Mouse (Mus musculus): ENCODE data around the gene Sh3bp5l. TPM values are rescaled to one million over a fixed set of nuclear protein-coding genes. Genes with fewer than 3 reads are reported as not detected.
"Not testable (repeated sequence)": the region's sequence is repeated elsewhere in the genome, so short reads cannot be mapped to it uniquely, and the experiment has no call there.

The Sh3bp5l gene
- total RNA-seq, 2 experiments from 2014 or later: 50.1 to 53.7 TPM

- DNase-seq (ENCODE audit: low spot score in 2 of 2): no peak
Measured at GRCm38 (mm10) chr11:58316768-58317390, 13.6 kb upstream of the Sh3bp5l start.

DNA sequence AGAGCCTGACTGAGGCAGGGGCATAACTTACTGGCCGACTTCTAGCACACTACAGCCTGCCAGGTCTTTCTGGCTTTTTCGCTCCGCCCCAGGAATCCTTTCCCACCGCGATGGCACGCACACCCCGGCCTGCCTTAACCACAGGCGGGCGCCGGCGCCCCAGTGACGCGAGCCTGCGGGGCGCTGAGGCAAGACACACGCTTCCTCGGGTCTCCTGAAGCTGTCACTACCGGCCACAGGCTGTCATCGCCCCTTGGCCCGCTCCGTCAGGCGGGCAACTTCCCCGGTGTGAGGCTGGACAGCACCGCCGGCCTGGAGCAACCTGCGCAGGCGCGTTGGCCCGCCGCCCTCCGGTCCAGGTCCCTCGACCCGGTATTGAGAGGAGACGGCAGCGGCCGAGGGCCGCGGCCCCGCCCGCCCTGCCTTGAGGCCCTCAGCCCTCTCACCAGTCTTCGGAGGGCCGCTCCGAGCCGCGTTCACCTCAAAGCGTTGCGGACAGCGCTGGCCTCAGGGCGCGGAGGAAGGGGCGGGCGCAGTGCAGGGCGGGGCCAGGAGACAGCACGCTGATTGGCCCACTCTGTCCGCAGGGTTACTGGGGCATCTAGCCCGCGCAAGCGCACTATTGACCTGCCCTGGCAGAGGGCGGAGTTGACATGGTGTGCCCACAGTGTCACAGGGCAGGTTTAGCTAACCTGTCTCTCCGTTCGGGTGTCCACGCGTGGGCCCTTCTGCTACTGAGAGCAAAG, 7.5 kb upstream of the Sh3bp5l start:
- peak; percentile 95 to 96 for DNase-seq (ENCODE audit: low spot score in 2 of 2)

DNA sequence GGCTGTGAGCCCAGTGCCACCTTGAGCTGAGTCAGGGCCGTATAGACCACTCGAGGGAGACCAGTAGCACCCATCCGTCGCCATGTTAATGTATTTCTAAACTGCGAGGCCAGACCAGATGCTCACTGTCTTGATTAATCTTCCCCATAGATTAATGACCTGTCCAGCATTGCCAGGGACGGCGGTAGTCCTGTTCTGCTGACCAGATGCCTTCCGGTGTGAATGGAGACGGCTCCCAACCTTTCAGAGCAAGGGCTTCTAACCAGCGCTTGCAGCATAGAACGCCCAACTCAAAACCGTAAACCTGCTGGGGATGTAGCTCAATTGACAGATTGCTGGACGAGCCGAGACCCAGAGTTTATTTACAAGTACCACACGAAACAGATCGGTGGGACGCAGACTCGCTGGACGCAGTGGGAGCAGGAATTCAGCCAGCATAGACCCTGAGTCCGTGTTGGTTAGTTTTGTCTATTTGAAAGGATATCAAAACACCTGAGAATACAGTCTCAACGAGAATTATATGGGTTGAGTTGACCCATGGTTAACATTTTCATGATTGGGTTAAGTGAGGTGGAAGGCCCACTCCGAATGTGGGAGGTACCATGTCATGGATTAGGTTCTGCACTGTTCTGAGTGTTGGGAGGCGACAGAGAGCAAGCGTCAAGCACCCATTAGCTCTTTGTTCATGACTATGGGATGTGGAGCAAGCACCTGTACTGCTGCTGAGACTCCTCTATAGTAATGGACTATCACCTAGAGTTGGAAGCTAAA, 6.8 kb upstream of the Sh3bp5l start:
- no peak for DNase-seq (ENCODE audit: low spot score in 2 of 2)

- DNase-seq (ENCODE audit: low spot score in 2 of 2): no peak
Measured at GRCm38 (mm10) chr11:58324614-58325229, 5.8 kb upstream of the Sh3bp5l start.

GRCm38 (mm10) chr11:58326781-58327180, 3.7 kb upstream of the Sh3bp5l start:
- no peak for DNase-seq (ENCODE audit: low spot score in 2 of 2)

DNA sequence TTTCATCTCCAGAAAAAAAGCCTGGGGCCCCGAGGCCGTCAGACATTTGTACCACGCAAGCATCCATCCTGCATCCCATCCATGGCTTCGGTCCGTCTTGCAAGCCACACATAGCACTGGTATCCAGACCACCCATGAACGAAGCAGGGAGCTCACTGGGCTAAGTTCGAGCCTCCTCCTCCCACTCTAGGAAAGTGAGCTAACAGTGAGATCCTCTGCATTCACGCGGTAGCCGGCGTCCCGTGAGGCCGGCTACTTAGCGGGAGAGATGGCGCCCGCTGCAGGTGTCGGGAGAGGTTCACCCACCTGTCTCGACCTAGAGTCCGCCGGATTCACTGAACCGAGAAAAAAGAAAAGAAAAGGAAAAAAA, 633 bp upstream of the Sh3bp5l start:
- no peak for DNase-seq (ENCODE audit: low spot score in 2 of 2)

DNA sequence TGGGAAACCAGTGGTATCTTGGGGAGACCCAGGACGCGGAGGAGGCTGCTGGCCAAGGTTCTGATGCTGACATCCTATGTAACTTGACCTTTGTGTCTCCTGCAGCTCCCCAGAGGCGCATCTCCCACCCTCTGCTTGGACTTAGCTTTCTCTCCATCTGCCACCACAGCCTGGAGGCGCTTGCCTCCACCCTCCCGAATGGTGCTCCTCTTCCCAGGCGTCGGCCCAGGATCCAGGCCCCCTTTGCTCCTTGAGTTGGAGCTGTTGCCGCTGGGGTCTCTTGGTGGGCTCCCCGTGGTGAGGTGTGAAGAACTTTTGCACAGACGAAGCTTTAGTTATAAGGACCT, 598 bp downstream of the Sh3bp5l start:
- no peak for DNase-seq (ENCODE audit: low spot score in 2 of 2)

DNA sequence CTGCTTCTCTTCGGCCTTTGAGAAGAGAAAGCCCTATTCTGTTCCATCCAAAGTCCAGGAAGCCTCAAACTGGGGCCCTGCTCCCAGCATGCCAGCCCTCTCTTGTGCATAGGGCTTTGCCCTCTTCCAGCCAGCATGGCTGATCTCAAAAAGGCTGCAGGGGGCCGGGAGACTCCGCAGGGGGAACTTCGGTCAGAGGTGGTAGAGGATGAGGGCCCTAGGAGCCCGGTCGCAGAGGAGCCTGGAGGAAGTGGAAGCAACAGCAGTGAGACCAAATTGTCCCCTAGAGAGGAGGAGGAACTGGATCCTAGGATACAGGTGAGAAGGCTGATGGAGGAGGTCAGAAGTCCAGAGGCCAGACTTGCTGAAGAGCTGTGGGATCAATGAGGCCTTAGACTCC, 1.0 kb downstream of the Sh3bp5l start:
- no peak for DNase-seq (ENCODE audit: low spot score in 2 of 2)

- DNase-seq (ENCODE audit: low spot score in 2 of 2): no peak
Measured at GRCm38 (mm10) chr11:58334746-58335145, 4.2 kb downstream of the Sh3bp5l start.

- no peak for DNase-seq (ENCODE audit: low spot score in 2 of 2)
Measured at GRCm38 (mm10) chr11:58346745-58347144, 16.2 kb downstream of the Sh3bp5l start.

GRCm38 (mm10) chr11:58350628-58351027, 20.1 kb downstream of the Sh3bp5l start:
- DNase-seq (ENCODE audit: low spot score in 2 of 2): no peak

- no peak for DNase-seq (ENCODE audit: low spot score in 2 of 2)
Measured at GRCm38 (mm10) chr11:58351179-58351578, 20.7 kb downstream of the Sh3bp5l start.

GRCm38 (mm10) chr11:58352681-58353548, 22.4 kb downstream of the Sh3bp5l start:
- DNase-seq (ENCODE audit: low spot score in 2 of 2): no peak

DNA sequence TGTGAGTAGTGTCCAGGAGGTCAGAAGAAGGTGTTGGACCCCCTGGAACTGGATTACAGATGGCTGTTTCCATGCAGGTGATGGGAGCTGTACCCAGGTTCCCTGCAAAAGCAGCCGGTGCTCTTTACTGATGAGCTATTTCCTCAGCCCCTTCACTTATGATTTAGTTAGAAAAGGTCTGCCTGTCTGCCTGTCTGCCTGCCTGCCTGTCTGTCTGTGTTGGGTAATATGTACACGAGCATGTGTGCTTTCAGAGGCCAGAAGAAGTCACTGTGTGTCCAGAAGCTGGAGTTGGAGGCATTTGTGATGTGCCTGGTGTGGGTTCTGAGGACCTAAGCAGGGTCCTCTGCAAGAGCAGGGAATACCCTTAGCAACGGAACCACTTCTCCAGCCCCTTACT, 23.2 kb downstream of the Sh3bp5l start:
- no peak for DNase-seq (ENCODE audit: low spot score in 2 of 2)

DNA sequence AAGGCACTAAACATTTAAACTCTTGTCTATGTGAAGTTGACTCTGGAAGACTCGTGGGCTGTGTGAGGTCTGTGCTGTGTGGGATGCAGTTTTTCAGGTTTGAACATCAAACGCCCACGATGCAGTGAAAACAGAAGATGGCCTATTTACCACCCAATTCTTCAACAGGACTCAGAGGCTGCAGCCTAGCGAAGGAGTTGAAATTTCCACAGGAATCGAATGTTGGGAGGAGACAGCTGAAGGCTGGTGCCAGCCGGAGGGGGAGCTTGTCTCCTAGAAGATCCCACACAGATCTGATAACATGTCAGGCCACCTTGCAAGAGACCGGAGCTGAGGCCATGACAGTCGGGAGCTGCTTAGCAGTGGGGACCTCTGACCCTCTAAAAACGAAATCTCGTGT, 24.0 kb downstream of the Sh3bp5l start:
- DNase-seq (ENCODE audit: low spot score in 2 of 2): peak; percentile 20 to 70

DNA sequence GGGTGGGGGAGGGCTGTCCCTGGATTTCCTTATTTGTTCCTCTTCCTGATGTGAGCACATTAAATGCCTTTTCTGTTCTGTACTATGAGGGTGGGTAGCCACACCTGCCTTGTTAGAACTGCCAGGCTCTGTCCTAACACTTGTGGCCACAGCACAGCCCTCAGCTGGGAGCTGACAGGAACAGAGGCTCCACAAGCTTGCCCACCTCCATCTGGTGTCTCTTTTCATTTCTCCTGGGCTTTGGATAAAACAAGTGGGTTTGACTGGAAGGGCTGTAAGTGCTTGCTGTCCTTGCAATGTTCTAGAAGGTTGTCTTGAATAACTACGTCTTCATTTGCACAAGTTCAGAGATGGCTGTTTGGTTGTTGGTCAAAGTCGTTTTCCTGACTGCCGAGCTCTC, 24.4 kb downstream of the Sh3bp5l start:
- DNase-seq (ENCODE audit: low spot score in 2 of 2): peak; percentile 9 to 64

- DNase-seq (ENCODE audit: low spot score in 2 of 2): no peak
Measured at GRCm38 (mm10) chr11:58357042-58357441, 26.5 kb downstream of the Sh3bp5l start.

- DNase-seq (ENCODE audit: low spot score in 2 of 2): no peak
Measured at GRCm38 (mm10) chr11:58357844-58358534, 27.5 kb downstream of the Sh3bp5l start.

DNA sequence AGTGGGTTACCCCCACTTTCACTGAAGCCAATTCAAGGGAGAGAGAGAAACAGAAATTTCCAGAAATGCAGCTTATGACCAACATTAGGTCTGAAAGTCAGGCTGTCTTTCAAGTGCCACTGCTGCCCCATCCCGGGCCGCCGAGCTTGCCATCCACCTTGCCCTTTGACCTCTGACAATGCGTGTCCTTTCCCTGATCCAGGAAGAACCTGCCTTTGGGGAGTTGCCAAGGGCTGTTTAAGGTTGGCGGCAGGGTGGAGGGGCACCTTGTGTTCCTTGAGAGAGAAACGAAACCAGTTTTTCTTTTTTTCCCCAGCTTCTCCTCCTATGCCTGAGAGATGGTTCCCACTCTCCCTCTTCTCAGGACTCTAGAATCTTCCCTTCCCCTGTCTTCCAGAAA, 32.0 kb downstream of the Sh3bp5l start:
- not testable (repeated sequence) for DNase-seq (ENCODE audit: low spot score in 2 of 2)

GRCm38 (mm10) chr11:58364454-58364853, 33.9 kb downstream of the Sh3bp5l start:
- no peak for DNase-seq (ENCODE audit: low spot score in 2 of 2)

Data from left cerebral cortex, adult 18-20 months (tissue).